Mouse (Mus musculus) left cerebral cortex, postnatal 10 days (tissue): Measurements from ENCODE around the gene Ccdc59. TPM values are rescaled to one million over a fixed set of nuclear protein-coding genes. Genes with fewer than 3 reads are reported as not detected.
A peak's percentile ranks its signal among the peaks of the same experiment; 100 is the strongest.

Source experiments
- DNase-seq, 2 experiments: peaks; one replicate each; pipeline ENCODE4 v3.0.0; 2021 to 2022; ENCODE audit warnings: low spot score in 2 of 2, mixed read lengths in 1 of 2; ENCODE audit errors: extremely low spot score in 1 of 2
- intact Hi-C: fragments of 180-260 bp; cut with DNase I; formaldehyde crosslinking; loops from one replicate; pipeline ENCODE4 v1.15.1; 2025
- total RNA-seq, 2 experiments: library from RNA; stranded (reverse); gene quantifications; 2 replicates each; pipeline ENCODE4 v1.2.3; 2021

Gene Ccdc59
- 10 to 100 TPM; 16.9 to 17.7 TPM for total RNA-seq

DNA sequence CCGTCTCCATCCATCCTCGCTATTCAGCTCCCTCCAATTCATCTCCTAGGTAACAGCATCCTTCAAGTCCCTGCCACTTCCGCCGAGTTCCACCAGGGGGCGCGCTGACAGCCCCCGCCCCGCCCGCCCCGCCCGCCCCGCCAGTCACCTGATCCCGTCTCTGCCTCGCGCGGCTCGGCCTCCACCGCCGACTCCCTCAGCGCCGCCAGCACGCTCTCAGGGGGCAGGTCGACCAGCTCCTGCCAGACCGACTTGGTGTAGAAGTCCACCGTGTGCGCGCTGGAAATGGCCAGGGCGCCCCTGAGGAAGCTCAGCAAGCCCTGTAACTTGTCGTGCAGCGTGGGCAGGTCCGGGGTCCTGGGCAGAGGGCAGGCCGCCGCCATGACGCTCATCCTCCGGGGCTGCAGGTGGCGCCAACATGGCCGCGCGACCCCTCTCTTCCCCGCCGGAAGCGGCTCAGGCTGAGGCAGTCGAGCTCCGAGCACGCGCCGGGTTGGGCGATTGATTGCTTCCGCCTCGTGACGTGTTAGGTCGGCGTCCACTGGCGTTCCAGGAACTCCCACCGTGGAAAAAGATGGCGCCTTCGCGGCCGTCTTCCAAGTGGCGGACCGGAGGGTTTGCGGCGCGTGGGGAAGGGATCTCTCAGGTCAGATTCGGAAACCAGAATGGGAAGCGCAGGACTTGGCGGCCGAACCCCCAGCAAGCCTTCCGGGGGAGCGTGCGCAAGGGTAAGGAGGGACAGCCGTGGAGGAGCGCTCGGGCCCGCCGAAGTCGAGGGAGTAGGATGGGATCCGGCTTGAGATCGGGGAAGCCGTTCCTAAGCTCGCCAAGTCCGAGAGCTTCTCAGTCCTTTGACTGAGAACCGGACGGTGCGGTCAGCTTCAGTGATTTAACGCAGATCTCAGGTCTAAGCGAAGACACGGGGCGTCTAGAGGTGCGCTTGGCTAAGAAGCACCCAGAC is at the start of gene Ccdc59, which contains the start of gene Mettl25:
Gene Ccdc59 (plus strand): TSS at position 140 of the 961 bp plus-strand sequence.
Gene Mettl25 (minus strand): TSS at position 453 of the 961 bp plus-strand sequence.
- intact Hi-C loops = no loop called here
- DNase-seq = peak; percentile 96 to 98

GRCm38 (mm10) chr10:105793776-105794552 is 46.9 kb upstream of the Ccdc59 start:
- no peak for DNase-seq
- intact Hi-C loops = no loop called here

DNA sequence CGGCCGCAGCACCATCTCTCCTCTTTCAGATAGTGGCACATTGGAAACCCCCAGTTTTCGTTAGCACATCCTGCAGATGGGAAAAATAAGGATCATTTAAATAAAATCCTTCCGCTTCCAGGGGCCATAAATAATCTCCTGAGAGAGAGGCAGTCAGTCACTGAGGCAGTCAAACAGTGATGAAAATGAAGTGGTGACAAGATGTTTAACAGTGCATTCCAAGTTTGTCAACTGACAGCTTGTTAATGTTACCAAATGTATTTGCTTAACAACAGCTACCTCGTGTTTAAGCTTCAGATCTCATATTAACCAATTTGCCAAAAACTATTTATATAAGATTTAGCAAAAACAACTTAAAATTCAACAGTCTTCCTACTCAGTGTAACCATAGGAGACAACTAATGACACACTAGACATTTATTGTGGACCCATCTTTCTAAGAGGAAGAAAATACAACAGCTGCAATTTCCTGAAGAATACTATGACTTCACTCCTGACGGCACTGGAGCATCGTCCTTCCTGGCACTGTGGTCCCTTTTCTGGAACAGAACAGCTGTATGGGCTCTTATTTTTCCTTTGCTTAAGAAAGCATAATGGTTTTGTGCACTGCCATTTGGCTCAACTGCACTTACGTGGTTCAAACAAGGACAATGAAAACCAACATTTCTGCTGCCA is 43.5 kb upstream of the Ccdc59 start:
- no peak for DNase-seq
- intact Hi-C loops = no loop called here

- intact Hi-C loops = no loop called here
- no peak for DNase-seq
Observed at GRCm38 (mm10) chr10:105801147-105801546, 39.7 kb upstream of the Ccdc59 start.

DNA sequence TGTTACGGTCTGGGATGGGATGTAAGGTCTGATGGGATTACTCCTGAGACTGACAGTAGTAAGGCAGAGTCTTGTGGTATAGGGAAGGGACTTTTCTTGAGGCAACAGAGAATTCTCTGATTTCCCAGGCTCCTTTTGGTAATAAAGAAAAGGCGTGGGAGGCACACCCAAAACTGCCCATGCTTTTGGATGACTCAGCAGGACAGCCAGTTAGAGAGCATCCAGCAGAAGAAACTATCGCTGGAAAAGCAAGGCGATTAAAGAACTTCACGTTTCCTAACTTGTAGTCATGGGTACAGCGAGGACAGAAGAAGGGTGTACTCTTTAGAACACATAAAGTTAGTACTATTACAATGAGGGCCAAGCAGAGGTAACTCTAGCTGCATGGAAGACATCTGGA is 38.7 kb upstream of the Ccdc59 start:
- DNase-seq = no peak
- intact Hi-C loops = no loop called here

DNA sequence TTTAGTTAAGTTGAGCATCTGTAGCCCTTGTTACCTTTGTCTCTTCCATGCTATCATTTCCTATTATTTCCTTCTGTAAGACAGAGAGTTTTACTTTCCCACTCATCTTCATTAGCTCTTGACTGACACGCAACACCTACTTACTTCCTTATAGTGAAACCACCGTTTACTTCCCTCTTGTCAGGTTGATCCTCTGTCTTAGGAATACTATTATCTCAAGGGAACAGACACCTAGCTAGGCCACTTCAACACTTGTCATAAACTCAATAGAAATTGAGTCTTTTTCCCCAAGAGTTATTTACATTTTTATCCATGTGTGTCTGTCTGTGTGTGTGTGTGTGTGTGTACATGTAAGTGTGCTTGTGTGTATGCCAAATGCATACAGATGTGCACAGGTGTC is 37.4 kb upstream of the Ccdc59 start:
- intact Hi-C loops = no loop called here
- DNase-seq = no peak

DNA sequence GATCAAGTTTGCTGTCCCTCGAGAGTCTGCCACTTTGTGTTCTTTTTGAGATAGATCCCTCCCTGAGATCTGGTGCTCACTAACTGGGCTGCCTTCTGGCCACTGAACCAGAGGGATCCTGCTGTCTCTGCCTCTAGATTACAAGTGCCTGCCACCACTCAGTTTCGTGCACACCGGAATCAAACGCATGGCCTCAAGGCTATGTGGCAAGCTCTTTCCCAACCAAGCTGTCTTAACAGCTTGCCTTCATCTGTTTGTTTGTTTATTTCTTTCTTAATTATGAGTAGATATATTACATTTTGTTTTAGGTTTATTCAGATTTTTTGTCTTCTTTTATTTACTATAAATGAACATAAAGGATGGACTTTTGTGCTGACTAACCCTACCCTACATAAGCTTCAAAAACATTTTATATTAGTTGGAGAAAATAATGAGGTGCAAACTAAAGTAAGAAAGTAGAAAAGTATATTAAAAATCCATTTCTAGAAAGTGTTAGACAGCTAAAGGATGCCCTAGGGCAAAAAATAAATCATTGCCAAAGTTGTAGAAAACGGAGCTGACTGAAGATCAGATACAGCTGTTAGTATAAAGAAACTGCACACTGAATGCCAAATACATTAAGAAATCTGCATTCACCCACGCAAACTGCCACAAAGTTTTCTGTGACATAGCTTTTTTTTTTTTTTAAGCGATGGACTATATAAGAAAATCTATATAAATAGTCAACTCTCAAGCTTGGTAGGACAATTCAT is 34.4 kb upstream of the Ccdc59 start:
- intact Hi-C loops = no loop called here
- no peak for DNase-seq

GRCm38 (mm10) chr10:105834627-105835228 is 6.1 kb upstream of the Ccdc59 start:
- intact Hi-C loops = no loop called here
- peak in 1 of 2 experiments; percentile 35 for DNase-seq

- intact Hi-C loops = no loop called here
- no peak for DNase-seq
Observed at GRCm38 (mm10) chr10:105842574-105842973, 1.7 kb downstream of the Ccdc59 start.

- no peak for DNase-seq
- intact Hi-C loops = no loop called here
Observed at GRCm38 (mm10) chr10:105850286-105850685, 9.4 kb downstream of the Ccdc59 start.

DNA sequence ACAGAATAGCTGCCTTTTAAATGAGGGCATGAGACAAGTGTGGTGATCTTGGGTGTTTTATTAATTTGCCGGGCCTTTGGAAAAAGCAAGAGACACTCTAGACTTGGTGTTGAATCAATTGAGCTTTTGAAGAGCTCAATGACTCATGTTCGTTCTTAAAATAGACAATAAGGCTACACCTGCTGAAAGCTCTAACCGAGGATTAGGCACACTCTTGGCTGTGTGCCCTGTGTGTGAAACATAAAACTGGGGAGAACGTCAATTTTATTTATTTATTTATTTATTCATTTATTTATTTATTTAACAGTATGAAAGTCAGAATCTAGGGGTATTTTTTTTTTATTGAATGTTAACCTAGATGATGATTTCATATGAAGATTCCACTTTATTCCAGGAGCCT is 10.3 kb downstream of the Ccdc59 start:
- no peak for DNase-seq
- intact Hi-C loops = no loop called here

- intact Hi-C loops = loop anchor here (5.0 kb wide), 2 partner anchors 605 to 720 kb away; partner anchors contain the start of gene Ppfia2
- DNase-seq = peak in 1 of 2 experiments; percentile 22
Observed at GRCm38 (mm10) chr10:105867312-105867711, 26.4 kb downstream of the Ccdc59 start.

Other genes with a start within 250 kb of the Ccdc59 start
- gene Mettl25, start 313 bp downstream of the Ccdc59 start, total RNA-seq = 10 to 100 TPM in 1 of 2 experiments, 1 to 10 TPM in 1; 7.4 to 10.5 TPM